Mouse (Mus musculus) myocyte (in vitro differentiated cells): ENCODE measurements around the gene Tprn.

Source experiments
- CEBPB ChIP-seq: IDR thresholded peaks from 2 replicates; pipeline ENCODE4 v1.6.1; 2011; ENCODE audit warnings: mild to moderate bottlenecking, moderate library complexity; ENCODE audit not compliant: poor library complexity, insufficient read depth, severe bottlenecking
- SRF ChIP-seq: IDR thresholded peaks from one replicate; pipeline ENCODE4 v1.6.1; 2011; ENCODE audit warnings: low read depth; ENCODE audit not compliant: control insufficient read depth, insufficient read length

DNA sequence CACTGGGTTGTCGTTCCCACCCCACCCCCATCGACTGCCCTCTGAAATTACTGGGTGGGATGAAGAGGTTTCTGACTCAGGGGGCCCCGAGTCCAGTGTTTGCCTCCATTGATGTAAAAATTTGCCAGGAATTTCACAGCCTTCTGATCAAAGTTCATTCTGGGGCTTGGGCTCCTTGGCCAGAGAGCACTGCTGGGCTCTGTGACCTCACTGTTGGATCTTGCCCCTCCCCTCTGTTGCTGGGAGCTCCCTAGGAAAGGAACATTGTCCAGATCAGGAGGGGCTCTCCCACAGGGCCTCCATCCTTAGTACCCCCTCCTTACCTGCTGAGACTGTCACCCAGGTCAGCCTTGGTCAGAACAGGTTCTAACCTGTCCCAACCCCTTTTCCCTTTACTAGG, 48.0 kb upstream of the Tprn start, which contains the start of gene Stpg3:
- TF ChIP-seq SRF (no peak), CEBPB (no peak)
